Mouse (Mus musculus): Measurements from ENCODE around the gene Tcp10a. TPM values are rescaled to one million over a fixed set of nuclear protein-coding genes. Genes with fewer than 3 reads are reported as not detected.
"Not testable (repeated sequence)": the region's sequence is repeated elsewhere in the genome, so short reads cannot be mapped to it uniquely, and the experiment has no call there.

The Tcp10a gene
- polyA plus RNA-seq, 1 experiment from 2014 or later: not detected

DNA sequence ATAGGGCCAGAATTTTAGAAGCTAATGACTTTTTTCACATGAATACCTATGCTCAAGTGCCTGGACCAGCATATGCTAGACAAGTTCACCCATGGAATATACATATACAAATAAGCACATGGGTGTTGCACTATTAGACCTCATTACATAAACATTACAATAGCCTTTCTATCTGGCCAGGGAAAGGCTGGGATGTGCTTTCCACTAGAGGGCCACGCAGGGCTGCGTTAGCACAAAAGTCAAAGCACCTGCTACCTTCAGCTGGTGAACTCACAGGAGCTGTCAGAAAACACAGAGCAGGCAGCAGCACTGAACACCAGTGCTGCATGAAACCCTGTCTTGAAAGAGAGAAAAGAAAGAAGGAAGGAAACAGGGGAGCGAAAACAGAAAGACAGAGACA, 53.5 kb downstream of the Tcp10a start:
- H3K4me3 ChIP-seq; H3K36me3 ChIP-seq; H3K27me3 ChIP-seq; H3K9me3 ChIP-seq; ATAC-seq (replicated peaks); H3K27ac ChIP-seq (replicated peaks); H3K9ac ChIP-seq (replicated peaks); H3K4me2 ChIP-seq (replicated peaks); H3K4me1 ChIP-seq: not testable (repeated sequence)
- 36% methylated on average over 3 of the region's 3 CpGs for WGBS

DNA sequence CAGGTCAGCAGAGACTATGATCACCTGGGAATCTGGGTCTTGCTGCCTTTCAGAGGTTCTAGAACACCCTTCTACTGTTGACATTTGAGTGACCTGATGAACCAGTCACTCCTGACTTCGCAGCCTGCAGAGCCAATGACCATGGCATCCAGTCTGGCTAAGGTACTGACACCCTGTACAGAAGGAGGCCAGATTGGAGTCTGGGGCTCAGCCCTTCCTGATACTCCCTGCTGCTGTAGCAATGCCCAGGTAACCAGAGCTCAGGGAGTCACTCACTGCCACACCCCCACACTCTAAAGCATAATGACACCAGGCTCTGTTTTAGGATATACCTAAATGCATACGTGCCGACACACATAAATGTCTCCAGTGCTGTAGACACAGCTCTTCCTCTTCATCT, 58.3 kb downstream of the Tcp10a start:
- not testable (repeated sequence) for H3K9ac ChIP-seq (replicated peaks); H3K27ac ChIP-seq (replicated peaks); ATAC-seq (replicated peaks); H3K9me3 ChIP-seq; H3K4me1 ChIP-seq; H3K4me3 ChIP-seq; H3K36me3 ChIP-seq; H3K4me2 ChIP-seq (replicated peaks); H3K27me3 ChIP-seq
- WGBS: 90% methylated on average over 1 of the region's 3 CpGs

DNA sequence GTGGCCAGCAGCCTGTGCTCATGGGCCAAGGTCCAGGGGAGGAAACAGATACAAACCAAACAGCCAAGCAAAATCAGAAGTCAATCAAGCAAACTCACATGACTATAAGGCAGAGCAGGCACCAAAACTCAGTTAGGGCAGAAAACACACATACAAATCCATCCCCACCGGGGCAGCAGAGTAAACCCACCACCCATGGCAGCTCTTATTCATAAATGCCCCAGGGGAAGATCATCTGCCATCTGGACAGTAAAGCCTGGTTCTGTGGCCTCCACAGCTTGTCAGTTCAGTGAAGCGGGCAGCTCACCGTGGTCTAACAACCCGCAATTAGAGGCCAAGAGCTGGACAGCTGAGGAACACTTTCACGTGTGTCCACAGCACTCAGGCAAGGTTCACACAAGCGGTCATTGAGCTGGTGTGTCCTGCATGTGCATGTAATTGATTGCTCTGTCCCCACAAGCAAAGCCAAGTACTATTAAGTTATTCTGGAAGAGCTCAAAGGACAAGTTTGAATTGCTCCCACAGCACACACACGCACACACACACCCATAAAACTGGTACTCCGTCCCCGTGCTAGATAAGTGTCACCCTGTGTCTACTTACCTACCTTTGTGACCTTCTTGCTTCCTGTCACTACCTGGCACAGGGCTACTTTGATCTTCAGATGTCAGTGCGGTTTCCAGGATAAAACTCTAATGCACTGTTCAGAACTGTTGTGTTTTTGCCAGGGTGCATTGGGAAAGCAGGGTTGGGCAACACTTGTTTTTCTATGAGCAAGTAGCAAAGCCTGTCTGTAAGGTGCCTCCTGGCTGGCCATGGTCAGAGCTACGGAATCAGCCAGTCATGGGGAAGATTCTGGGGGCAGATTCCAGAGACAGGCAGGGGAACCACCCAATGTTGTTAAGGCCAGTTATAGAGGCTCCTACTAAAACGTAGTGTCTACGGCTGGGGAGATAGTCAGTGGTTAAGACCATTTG, 59.0 kb downstream of the Tcp10a start:
- ATAC-seq (replicated peaks); H3K4me3 ChIP-seq: not testable (repeated sequence)

DNA sequence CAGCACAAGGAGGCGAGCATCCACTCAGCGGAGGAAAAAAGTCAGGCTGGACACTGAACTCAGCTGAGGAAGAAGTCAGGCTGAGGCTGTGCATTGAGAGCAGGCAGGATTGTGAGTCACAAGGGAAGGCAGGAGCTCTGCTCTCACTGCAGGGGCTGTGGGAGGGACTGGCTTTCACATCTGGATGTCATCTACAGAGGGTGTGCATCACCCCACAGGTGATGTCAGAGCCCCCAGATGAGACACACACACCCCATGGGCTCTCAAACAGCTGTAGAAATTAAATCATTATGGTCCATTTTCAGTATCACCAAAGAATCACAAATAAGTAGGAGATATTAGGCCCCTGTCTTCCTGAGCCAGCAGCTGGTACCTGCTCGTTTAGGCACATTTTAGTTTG, 60.9 kb downstream of the Tcp10a start, which contains the start of gene Unc93a2:
Gene Unc93a2 (minus strand): TSS at position 101 of the 400 bp plus-strand sequence.
- not testable (repeated sequence) for H3K27me3 ChIP-seq; H3K9me3 ChIP-seq; H3K4me2 ChIP-seq (replicated peaks); H3K36me3 ChIP-seq; H3K4me1 ChIP-seq; H3K4me3 ChIP-seq; H3K27ac ChIP-seq (replicated peaks); H3K9ac ChIP-seq (replicated peaks); ATAC-seq (replicated peaks)
- WGBS: 76% methylated on average over 3 of the region's 3 CpGs

More for the DNA sequence above, 59.0 kb downstream of the Tcp10a start:
- H3K9me3 ChIP-seq; H3K27ac ChIP-seq (replicated peaks); H3K9ac ChIP-seq (replicated peaks); H3K36me3 ChIP-seq; H3K27me3 ChIP-seq; H3K4me1 ChIP-seq; H3K4me2 ChIP-seq (replicated peaks): not testable (repeated sequence)
- 87% methylated on average over 12 of the region's 13 CpGs for WGBS

DNA sequence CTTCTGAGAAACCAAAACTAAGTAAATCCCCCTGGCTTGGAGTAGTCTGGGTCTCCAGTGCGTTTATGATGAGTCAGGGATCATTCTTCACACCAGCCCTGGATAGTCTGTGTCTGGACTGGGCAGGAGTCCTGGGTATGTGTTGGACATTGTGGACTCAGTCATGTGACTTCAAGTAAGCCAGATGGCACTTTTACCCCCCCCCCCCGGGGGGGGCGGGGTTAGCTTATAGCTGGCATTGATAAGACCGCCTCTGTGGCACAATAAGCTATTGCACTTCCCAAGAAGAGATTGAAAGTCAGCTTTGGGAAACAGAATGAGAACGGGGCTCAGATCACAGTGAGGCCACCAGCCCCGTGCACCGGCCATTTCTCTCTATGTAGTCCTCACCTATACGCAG, 61.6 kb downstream of the Tcp10a start:
- H3K4me3 ChIP-seq; H3K27me3 ChIP-seq; H3K9me3 ChIP-seq; H3K4me1 ChIP-seq; ATAC-seq (replicated peaks); H3K27ac ChIP-seq (replicated peaks); H3K9ac ChIP-seq (replicated peaks); H3K36me3 ChIP-seq; H3K4me2 ChIP-seq (replicated peaks): not testable (repeated sequence)
- WGBS: 59% methylated on average over 8 of the region's 8 CpGs

DNA sequence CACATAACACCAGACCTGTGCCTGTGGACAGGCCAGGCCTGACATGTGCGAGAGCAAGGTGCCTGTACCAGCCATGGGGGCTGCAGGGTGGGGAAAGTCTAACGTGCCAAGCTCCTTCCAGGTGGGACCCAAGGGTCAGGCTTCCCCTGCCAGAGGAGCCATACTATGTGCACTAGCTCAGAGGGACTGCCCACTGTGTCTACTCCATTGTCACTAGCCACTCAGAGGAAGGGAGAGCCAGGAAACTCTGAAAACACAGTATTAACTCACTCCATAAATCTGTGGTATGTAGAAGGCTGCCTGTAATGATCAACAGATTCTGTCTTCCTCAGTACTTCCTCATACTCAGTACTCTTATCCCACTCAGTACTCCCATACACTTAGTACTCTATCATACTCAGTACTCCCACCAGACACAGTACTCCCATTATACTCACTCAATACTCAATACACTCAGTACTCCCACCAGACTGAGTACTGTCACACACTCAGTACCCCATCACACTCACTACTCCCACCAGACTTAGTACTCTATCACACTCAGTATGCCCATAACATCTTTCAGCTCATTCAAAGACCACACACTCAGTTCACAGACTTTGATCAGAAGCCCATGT, 64.0 kb downstream of the Tcp10a start:
- not testable (repeated sequence) for H3K36me3 ChIP-seq

DNA sequence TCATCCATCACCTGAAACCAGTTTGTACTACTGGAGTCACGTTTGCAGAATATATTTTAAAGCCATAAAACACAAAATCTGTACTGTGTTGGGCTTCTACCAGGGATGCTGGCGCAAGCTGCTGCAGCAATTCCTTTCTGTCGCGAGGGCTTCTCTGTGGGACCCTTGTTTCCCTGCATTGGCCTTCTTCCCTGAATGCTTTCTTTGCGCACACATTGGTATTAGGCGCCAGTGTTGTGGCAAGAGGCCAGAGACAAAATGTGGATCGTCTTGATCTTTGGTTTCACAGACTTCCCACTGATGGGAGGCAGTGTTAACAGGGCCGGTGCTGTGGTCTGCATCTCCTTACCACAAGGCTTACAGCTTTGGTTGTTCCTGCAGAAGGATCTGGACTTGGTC, 64.5 kb downstream of the Tcp10a start:
- not testable (repeated sequence) for H3K9me3 ChIP-seq; H3K27ac ChIP-seq (replicated peaks); H3K4me1 ChIP-seq; H3K4me2 ChIP-seq (replicated peaks); H3K27me3 ChIP-seq; H3K9ac ChIP-seq (replicated peaks); H3K36me3 ChIP-seq; H3K4me3 ChIP-seq; ATAC-seq (replicated peaks)
- 50% methylated on average over 8 of the region's 8 CpGs for WGBS

More for the DNA sequence above, 64.0 kb downstream of the Tcp10a start:
- H3K4me1 ChIP-seq; H3K9me3 ChIP-seq; H3K4me2 ChIP-seq (replicated peaks); H3K4me3 ChIP-seq; H3K27me3 ChIP-seq; ATAC-seq (replicated peaks); H3K9ac ChIP-seq (replicated peaks); H3K27ac ChIP-seq (replicated peaks): not testable (repeated sequence)
- WGBS: no CpG with 5 or more reads among the region's 2 CpGs

DNA sequence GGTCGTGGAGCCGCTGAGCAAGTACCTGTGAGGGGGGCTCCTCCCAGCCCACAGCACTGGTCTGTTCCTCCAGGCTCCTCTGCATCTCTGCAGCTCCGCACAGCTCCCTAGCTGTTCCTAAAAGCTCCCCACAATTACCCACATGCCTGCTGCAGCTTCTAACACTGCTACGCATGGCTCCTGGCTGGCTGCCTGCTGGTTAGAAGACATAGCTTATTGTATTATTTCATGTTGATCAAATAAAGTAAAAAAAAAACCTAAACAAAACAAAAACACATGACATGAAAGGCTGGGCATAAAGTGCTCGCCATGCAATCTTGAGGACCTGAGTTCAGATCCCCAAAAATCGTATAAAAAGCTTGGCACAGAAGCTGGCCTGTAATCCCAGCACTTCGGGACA, 65.5 kb downstream of the Tcp10a start:
- not testable (repeated sequence) for H3K4me1 ChIP-seq; H3K36me3 ChIP-seq; H3K27me3 ChIP-seq; H3K27ac ChIP-seq (replicated peaks); H3K4me3 ChIP-seq; H3K9me3 ChIP-seq; H3K9ac ChIP-seq (replicated peaks); H3K4me2 ChIP-seq (replicated peaks); ATAC-seq (replicated peaks)
- 50% methylated on average over 7 of the region's 7 CpGs for WGBS

DNA sequence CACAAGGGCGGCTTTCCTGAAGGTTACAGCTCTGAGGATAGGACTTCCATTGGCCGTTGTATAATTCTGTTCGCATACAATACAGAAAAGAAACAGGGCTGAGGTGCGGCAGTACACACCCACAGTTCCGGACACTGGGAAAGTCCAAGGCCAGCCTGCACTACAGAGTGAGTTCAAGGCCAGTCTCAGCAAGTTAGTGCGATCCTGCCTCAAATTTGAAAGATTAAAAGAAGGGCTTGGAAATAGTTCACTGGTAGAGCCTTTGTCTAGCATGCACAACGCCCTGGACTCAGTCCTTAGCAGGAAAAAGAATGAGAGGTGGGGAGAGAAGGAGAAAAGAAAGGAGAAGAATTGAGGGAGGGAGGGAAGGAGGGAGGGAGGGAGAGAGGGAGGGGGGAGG, 70.7 kb downstream of the Tcp10a start:
- H3K27ac ChIP-seq (replicated peaks); H3K4me3 ChIP-seq; ATAC-seq (replicated peaks); H3K4me1 ChIP-seq; H3K36me3 ChIP-seq; H3K4me2 ChIP-seq (replicated peaks); H3K9me3 ChIP-seq; H3K27me3 ChIP-seq; H3K9ac ChIP-seq (replicated peaks): not testable (repeated sequence)
- WGBS: 90% methylated on average over 7 of the region's 7 CpGs

Other genes starting within 250 kb of the Tcp10a start
- 23.0 and 25.0 TPM in 2 replicates for gene Rps6ka2, start 154.5 kb upstream of the Tcp10a start, polyA plus RNA-seq (2015; fragmentation: Nextera tagmentation; extraction: Ambion mirVana)
- gene Ttll2, start 28.1 kb downstream of the Tcp10a start, polyA plus RNA-seq (2015; fragmentation: Nextera tagmentation; extraction: Ambion mirVana): not detected in 2 replicates
- gene Gm49630, start 47.3 kb downstream of the Tcp10a start, polyA plus RNA-seq (2015; fragmentation: Nextera tagmentation; extraction: Ambion mirVana): not detected in 2 replicates
- gene Unc93a2, start 60.8 kb downstream of the Tcp10a start, polyA plus RNA-seq (2015; fragmentation: Nextera tagmentation; extraction: Ambion mirVana): not detected in 2 replicates